Comparison of ENCODE assay signal across 8 mouse cellular contexts in genomic region chr14:33371248-33371647, GRCm38 (mm10).
DNase-seq lines count a peak whose midpoint lies in the region; ATAC-seq and TF ChIP-seq lines count a peak whose summit lies in the region.

No protein-coding gene starts in this region.

- peak; percentile 77 for TF ChIP-seq CTCF in cerebellum, adult 2 months (IDR thresholded peaks at IDR 0.05; ENCODE audit: borderline replicate concordance, insufficient read depth, low read depth, low read length)

- no peak overlapping the region for H3K4me2 ChIP-seq in heart, embryonic 11.5 days
- H3K4me2 ChIP-seq in forebrain, embryonic 16.5 days (ENCODE audit: low read length) = no peak overlapping the region
- no peak overlapping the region for H3K4me2 ChIP-seq in hindbrain, embryonic 13.5 days

- WGBS in heart, embryonic 11.5 days (ENCODE audit: insufficient replicate concordance) = 18% methylated on average over 3 of the region's 3 CpGs
- 8% methylated on average over 3 of the region's 3 CpGs for WGBS in cerebellum, adult 2 months
- WGBS in forebrain, embryonic 16.5 days = 10% methylated on average over 3 of the region's 3 CpGs
- WGBS in hindbrain, embryonic 13.5 days = 18% methylated on average over 3 of the region's 3 CpGs

- no peak for TF ChIP-seq POLR2A in cerebellum, adult 2 months (IDR thresholded peaks at IDR 0.05; ENCODE audit: borderline replicate concordance, insufficient read depth, low read length)

- ATAC-seq in heart, embryonic 11.5 days (replicated peaks; ENCODE audit: insufficient number of reproducible peaks, low FRiP score, low TSS enrichment) = no peak
- ATAC-seq in forebrain, embryonic 16.5 days = peak; percentile 51
- peak; percentile 30 for ATAC-seq in hindbrain, embryonic 13.5 days (ENCODE audit: low FRiP score)
- peak; percentile 68 for ATAC-seq in megakaryocyte, adult 5-6 weeks (ENCODE audit: poor library complexity, severe bottlenecking)

- no peak overlapping the region for H3K9ac ChIP-seq in heart, embryonic 11.5 days (ENCODE audit: low read depth, low read length)
- no peak overlapping the region for H3K9ac ChIP-seq in forebrain, embryonic 16.5 days (replicated peaks; ENCODE audit: low read depth, low read length)
- no peak overlapping the region for H3K9ac ChIP-seq in hindbrain, embryonic 13.5 days

- H3K4me1 ChIP-seq in heart, embryonic 11.5 days (ENCODE audit: control insufficient read depth, insufficient read depth, low read length) = peaks cover 7% of the 10 kb centered on the region; the same call in 1 of the 2 replicates
- peaks cover 16% of the 10 kb centered on the region for H3K4me1 ChIP-seq in cerebellum, adult 2 months (ENCODE audit: control insufficient read depth, insufficient read depth, low read length)
- H3K4me1 ChIP-seq in forebrain, embryonic 16.5 days (replicated peaks; ENCODE audit: control insufficient read depth, insufficient read depth, low read length) = 0 out of 2 replicates have a peak, but pooled peaks cover 7% of the 10 kb centered on the region
- peaks cover 25% of the 10 kb centered on the region for H3K4me1 ChIP-seq in hindbrain, embryonic 13.5 days (replicated peaks)

- DNase-seq in heart, adult 11 months = peak; percentile 94
- peak; percentile 68 to 70 for DNase-seq in cerebellum, adult 2 months
- peak; percentile 71 to 83 for DNase-seq in layer of hippocampus, postnatal 10 days (ENCODE audit: low spot score in 2 of 2)
- peak; percentile 88 for DNase-seq in right cerebral cortex, postnatal 10 days (ENCODE audit: low spot score in 2 of 2)

- H3K4me3 ChIP-seq in heart, embryonic 11.5 days (ENCODE audit: low read depth, low read length) = no peak overlapping the region
- no peak overlapping the region for H3K4me3 ChIP-seq in cerebellum, adult 2 months (replicated peaks; ENCODE audit: insufficient read depth, low read depth, low read length)
- H3K4me3 ChIP-seq in forebrain, embryonic 16.5 days (replicated peaks; ENCODE audit: low read length) = no peak overlapping the region
- H3K4me3 ChIP-seq in hindbrain, embryonic 13.5 days = no peak overlapping the region

- H3K36me3 ChIP-seq in heart, embryonic 11.5 days (ENCODE audit: control insufficient read depth, insufficient read depth, low read length) = no peaks in the 10 kb centered on the region
- no peaks in the 10 kb centered on the region for H3K36me3 ChIP-seq in forebrain, embryonic 16.5 days (ENCODE audit: control insufficient read depth, insufficient read depth)
- no peaks in the 10 kb centered on the region; the same call in 1 of the 2 replicates for H3K36me3 ChIP-seq in hindbrain, embryonic 13.5 days

- no peaks in the 10 kb centered on the region for H3K9me3 ChIP-seq in heart, embryonic 11.5 days (replicated peaks; ENCODE audit: control insufficient read depth, low read length)
- no peaks in the 10 kb centered on the region for H3K9me3 ChIP-seq in forebrain, embryonic 16.5 days (ENCODE audit: control insufficient read depth, low read length)
- H3K9me3 ChIP-seq in hindbrain, embryonic 13.5 days = no peaks in the 10 kb centered on the region

- no peaks in the 10 kb centered on the region for H3K27me3 ChIP-seq in heart, embryonic 11.5 days (ENCODE audit: control insufficient read depth, insufficient read depth, low read length)
- no peaks in the 10 kb centered on the region for H3K27me3 ChIP-seq in cerebellum, adult 2 months (ENCODE audit: control insufficient read depth, insufficient read depth, low read length)
- no peaks in the 10 kb centered on the region for H3K27me3 ChIP-seq in forebrain, embryonic 16.5 days (replicated peaks; ENCODE audit: control insufficient read depth, insufficient read depth, low read length)
- no peaks in the 10 kb centered on the region for H3K27me3 ChIP-seq in hindbrain, embryonic 13.5 days

- no peak overlapping the region for H3K27ac ChIP-seq in heart, embryonic 11.5 days (ENCODE audit: low read depth, low read length)
- no peak overlapping the region for H3K27ac ChIP-seq in cerebellum, adult 2 months (ENCODE audit: insufficient read depth, low read length)
- no peak overlapping the region for H3K27ac ChIP-seq in forebrain, embryonic 16.5 days (ENCODE audit: low read length)
- H3K27ac ChIP-seq in hindbrain, embryonic 13.5 days = no peak overlapping the region
